Mouse (Mus musculus) testis, postnatal 10 days (tissue): ENCODE data around the gene Cep104.

ENCODE experiments used
- DNase-seq: peaks from one replicate; pipeline ENCODE4 v3.0.0; 2021; ENCODE audit warnings: low spot score

Cep104 gene

GRCm38 (mm10) chr4:154051401-154051800 lies 76.4 kb downstream of the Cep104 start:
- DNase-seq, result no peak

GRCm38 (mm10) chr4:154053065-154053464 lies 78.1 kb downstream of the Cep104 start:
- no peak for DNase-seq

GRCm38 (mm10) chr4:154055482-154055881 lies 80.5 kb downstream of the Cep104 start:
- no peak for DNase-seq

- DNase-seq, result no peak
Observed at GRCm38 (mm10) chr4:154056046-154056445, 81.1 kb downstream of the Cep104 start.

- DNase-seq, result no peak
Observed at GRCm38 (mm10) chr4:154056661-154057060, 81.7 kb downstream of the Cep104 start.

GRCm38 (mm10) chr4:154057696-154058095 lies 82.7 kb downstream of the Cep104 start:
- no peak for DNase-seq
